Mouse (Mus musculus) limb, embryonic 13.5 days (tissue): Measurements from ENCODE around the gene Tst. TPM values are rescaled to one million over a fixed set of nuclear protein-coding genes. Genes with fewer than 3 reads are reported as not detected.

Experiments
- ATAC-seq: fragments of 200-750 bp; cut with Nextera tagmentation; 2 replicates; pipeline ENCODE4 v1.8.0; 2017; ENCODE audit warnings: low read depth, moderate number of reproducible peaks, moderate TSS enrichment; ENCODE audit not compliant: low FRiP score
- H3K27ac ChIP-seq: fragments of 300-500 bp; sonication (generic); 2 replicates; pipeline ENCODE4 v1.5.1; 2015; ENCODE audit warnings: inconsistent platforms, mild to moderate bottlenecking, moderate library complexity
- H3K27me3 ChIP-seq: fragments of 300-500 bp; sonication (generic); 2 replicates; pipeline ENCODE4 v1.6.1; 2015; ENCODE audit warnings: mild to moderate bottlenecking, inconsistent platforms
- H3K36me3 ChIP-seq: fragments of 300-500 bp; sonication (generic); 2 replicates; pipeline ENCODE4 v1.6.1; 2015; ENCODE audit warnings: inconsistent platforms, mild to moderate bottlenecking, moderate library complexity
- H3K4me1 ChIP-seq: fragments of 300-500 bp; sonication (generic); 2 replicates; pipeline ENCODE4 v1.6.1; 2015; ENCODE audit warnings: inconsistent platforms
- H3K4me2 ChIP-seq: fragments of 300-500 bp; sonication (generic); replicated peaks from 2 replicates; pipeline ENCODE4 v1.6.1; 2015; ENCODE audit warnings: inconsistent platforms, mild to moderate bottlenecking, moderate library complexity
- H3K4me3 ChIP-seq: fragments of 300-500 bp; sonication (generic); 2 replicates; pipeline ENCODE4 v1.5.1; 2015; ENCODE audit warnings: moderate library complexity, mild to moderate bottlenecking, inconsistent platforms
- H3K9ac ChIP-seq: fragments of 300-500 bp; sonication (generic); 2 replicates; pipeline ENCODE4 v1.6.1; 2015; ENCODE audit warnings: mild to moderate bottlenecking, inconsistent platforms
- H3K9me3 ChIP-seq: fragments of 300-500 bp; sonication (generic); 2 replicates; pipeline ENCODE4 v1.6.1; 2016; ENCODE audit warnings: inconsistent platforms
- WGBS: fragments of 180-500 bp; shearing (Covaris S2); methylation state at CpG from one replicate; pipeline ENCODE4 v1.1.7; 2015; 5-methylcytosine and 5-hydroxymethylcytosine counted together
- polyA plus RNA-seq: library from polyadenylated mRNA; unstranded; fragments of >200 nt; fragmentation: Nextera tagmentation; extraction: Ambion mirVana; gene quantifications from 2 replicates; pipeline ENCODE4 v1.2.1, GENCODE M21; 2015

Gene Tst
- polyA plus RNA-seq, 1 experiment from 2014 or later = 7.3 TPM

DNA sequence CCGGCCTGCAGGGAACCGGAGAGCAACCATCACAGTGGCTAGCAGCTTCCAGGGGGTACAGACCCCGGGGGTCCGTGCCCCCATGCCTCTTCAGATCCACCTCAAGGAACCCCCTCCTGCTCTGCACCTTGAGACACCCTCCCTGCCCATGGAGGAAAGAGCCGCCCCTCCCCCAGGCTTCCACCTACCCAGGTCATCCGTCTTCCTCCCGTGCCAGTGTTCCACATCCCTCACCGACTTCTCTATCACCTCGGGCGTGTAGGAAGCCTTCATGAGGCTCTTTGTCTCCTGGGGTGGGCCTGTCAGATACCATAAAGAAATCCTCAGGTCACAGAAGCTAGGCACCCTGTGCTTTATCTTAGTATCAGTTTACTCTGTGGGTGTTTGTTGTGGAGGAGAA, 27.2 kb downstream of the Tst start:
- Histone ChIP-seq H3K27me3 (no peaks in the 10 kb centered on the region), H3K36me3 (no peaks in the 10 kb centered on the region), H3K4me2 (no peak overlapping the region), H3K4me1 (no peaks in the 10 kb centered on the region), H3K27ac (no peak overlapping the region), H3K9me3 (0 out of 2 replicates have a peak, but pooled peaks cover 6% of the 10 kb centered on the region), H3K9ac (no peak overlapping the region), H3K4me3 (no peak overlapping the region)
- ATAC-seq = no peak
- 82% methylated on average over 10 of the region's 10 CpGs for WGBS

- Histone ChIP-seq H3K4me1 (no peaks in the 10 kb centered on the region), H3K9ac (no peak overlapping the region), H3K27me3 (no peaks in the 10 kb centered on the region)
Measured at GRCm38 (mm10) chr15:78377859-78378258, 27.8 kb downstream of the Tst start.

DNA sequence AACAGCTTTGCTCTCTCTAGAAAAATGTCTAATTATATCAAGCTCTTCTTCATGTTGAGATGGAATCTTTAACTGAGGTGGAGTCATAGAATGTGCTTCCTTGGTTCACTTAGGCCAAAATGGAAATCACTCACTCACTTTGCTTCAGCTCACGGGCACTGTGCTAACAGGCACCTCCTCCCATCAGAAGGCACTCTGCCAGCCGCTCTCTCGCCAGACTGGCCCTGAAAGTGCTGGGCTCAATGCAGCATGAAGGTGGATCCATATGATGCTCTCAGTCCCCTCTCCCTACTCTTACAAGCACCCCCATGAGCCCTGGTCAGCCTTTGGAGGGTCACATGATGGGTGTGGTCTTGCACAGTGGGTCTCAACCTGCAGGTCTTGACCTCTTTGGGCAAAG, 31.5 kb downstream of the Tst start:
- Histone ChIP-seq H3K36me3 (no peaks in the 10 kb centered on the region), H3K27ac (no peak overlapping the region), H3K4me3 (no peak overlapping the region), H3K9ac (no peak overlapping the region), H3K4me1 (no peaks in the 10 kb centered on the region), H3K9me3 (peaks cover 2% of the 10 kb centered on the region; the same call in 1 of the 2 replicates), H3K4me2 (no peak overlapping the region), H3K27me3 (peaks cover 13% of the 10 kb centered on the region)
- 71% methylated on average over 3 of the region's 3 CpGs for WGBS
- no peak for ATAC-seq

More at GRCm38 (mm10) chr15:78377859-78378258, 27.8 kb downstream of the Tst start:
- Histone ChIP-seq H3K4me3 (no peak overlapping the region), H3K4me2 (no peak overlapping the region), H3K27ac (no peak overlapping the region), H3K9me3 (0 out of 2 replicates have a peak, but pooled peaks cover 6% of the 10 kb centered on the region), H3K36me3 (no peaks in the 10 kb centered on the region)
- 84% methylated on average over 10 of the region's 10 CpGs for WGBS
- no peak for ATAC-seq

DNA sequence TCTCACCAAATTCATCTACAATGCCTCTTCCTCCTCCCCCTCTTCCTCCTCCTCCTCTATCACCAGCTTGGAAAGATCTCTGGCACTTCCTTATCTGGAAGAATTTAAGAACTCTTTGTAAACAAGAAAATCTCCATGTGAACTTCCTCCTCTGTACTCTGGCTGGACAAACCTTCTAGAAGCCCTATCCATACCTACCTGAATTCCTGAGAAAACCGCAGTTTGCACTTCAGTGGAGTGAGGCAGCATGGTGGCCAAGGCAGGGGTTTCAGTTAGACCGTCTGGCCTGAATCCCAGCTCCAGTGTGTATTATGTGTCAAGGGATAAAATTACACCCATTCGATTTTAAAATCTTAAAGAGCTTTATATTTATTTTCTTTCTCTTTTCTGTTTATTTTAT, 32.9 kb downstream of the Tst start:
- Histone ChIP-seq H3K27ac (no peak overlapping the region), H3K4me3 (no peak overlapping the region)
- ATAC-seq = no peak

GRCm38 (mm10) chr15:78369641-78370040, 36.1 kb downstream of the Tst start:
- peaks cover 32% of the 10 kb centered on the region for H3K27me3 ChIP-seq
- H3K9ac ChIP-seq = no peak overlapping the region
- H3K4me1 ChIP-seq = no peaks in the 10 kb centered on the region
- H3K27ac ChIP-seq = no peak overlapping the region
- no peak overlapping the region for H3K4me2 ChIP-seq
- 88% methylated on average over 1 of the region's 1 CpGs for WGBS
- no peak for ATAC-seq
- no peaks in the 10 kb centered on the region; the same call in 1 of the 2 replicates for H3K9me3 ChIP-seq
- H3K4me3 ChIP-seq = no peak overlapping the region
- no peaks in the 10 kb centered on the region for H3K36me3 ChIP-seq

More for the DNA sequence above, 32.9 kb downstream of the Tst start:
- H3K4me1 ChIP-seq = no peaks in the 10 kb centered on the region
- H3K36me3 ChIP-seq = no peaks in the 10 kb centered on the region
- H3K9me3 ChIP-seq = no peaks in the 10 kb centered on the region; the same call in 1 of the 2 replicates
- peaks cover 22% of the 10 kb centered on the region for H3K27me3 ChIP-seq
- WGBS = 59% methylated on average over 3 of the region's 3 CpGs
- no peak overlapping the region for H3K9ac ChIP-seq
- H3K4me2 ChIP-seq = no peak overlapping the region

- 13% methylated on average over 8 of the region's 8 CpGs for WGBS
- Histone ChIP-seq H3K4me3 (no peak overlapping the region), H3K4me1 (no peaks in the 10 kb centered on the region), H3K9ac (no peak overlapping the region), H3K4me2 (no peak overlapping the region), H3K9me3 (no peaks in the 10 kb centered on the region; the same call in 1 of the 2 replicates), H3K27ac (no peak overlapping the region), H3K36me3 (no peaks in the 10 kb centered on the region), H3K27me3 (peaks cover 32% of the 10 kb centered on the region)
- ATAC-seq = no peak
Measured at GRCm38 (mm10) chr15:78368926-78369346, 36.8 kb downstream of the Tst start.

DNA sequence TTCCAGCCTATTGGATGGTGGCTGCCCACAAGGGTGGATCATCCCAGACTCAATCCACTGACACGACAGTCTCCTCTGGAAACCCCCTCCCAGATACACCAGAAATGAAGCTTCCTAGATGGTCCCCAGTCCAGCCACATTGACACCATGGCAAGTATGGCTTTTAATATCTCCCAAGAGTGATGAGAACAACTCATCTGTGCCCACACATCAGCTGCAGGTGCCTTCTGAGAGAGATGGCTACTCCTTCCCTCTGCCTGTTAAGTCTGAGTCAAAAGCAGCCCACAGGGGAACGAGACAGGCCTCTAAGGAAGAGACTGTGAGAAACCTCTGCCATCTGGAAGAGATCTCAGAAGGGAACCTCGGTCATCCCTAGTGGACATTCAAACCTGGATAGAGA, 37.9 kb downstream of the Tst start:
- Histone ChIP-seq H3K4me1 (no peaks in the 10 kb centered on the region), H3K36me3 (no peaks in the 10 kb centered on the region), H3K9ac (no peak overlapping the region), H3K4me2 (no peak overlapping the region), H3K9me3 (no peaks in the 10 kb centered on the region; the same call in 1 of the 2 replicates), H3K27me3 (peaks cover 32% of the 10 kb centered on the region), H3K27ac (no peak overlapping the region), H3K4me3 (no peak overlapping the region)
- WGBS = 55% methylated on average over 3 of the region's 3 CpGs
- no peak for ATAC-seq

- no peaks in the 10 kb centered on the region for H3K36me3 ChIP-seq
- no peak for ATAC-seq
- H3K4me1 ChIP-seq = no peaks in the 10 kb centered on the region
- 77% methylated on average over 8 of the region's 8 CpGs for WGBS
- H3K4me2 ChIP-seq = no peak overlapping the region
- no peak overlapping the region for H3K4me3 ChIP-seq
- H3K9ac ChIP-seq = no peak overlapping the region
- H3K27ac ChIP-seq = no peak overlapping the region
- peaks cover 4% of the 10 kb centered on the region for H3K9me3 ChIP-seq
- peaks cover 32% of the 10 kb centered on the region for H3K27me3 ChIP-seq
Measured at GRCm38 (mm10) chr15:78366875-78367274, 38.8 kb downstream of the Tst start.

GRCm38 (mm10) chr15:78365916-78366315, 39.8 kb downstream of the Tst start:
- H3K36me3 ChIP-seq = no peaks in the 10 kb centered on the region
- ATAC-seq = no peak
- no peaks in the 10 kb centered on the region for H3K4me1 ChIP-seq
- 38% methylated on average over 2 of the region's 2 CpGs for WGBS
- H3K9me3 ChIP-seq = peaks cover 4% of the 10 kb centered on the region
- no peak overlapping the region for H3K27ac ChIP-seq
- H3K4me2 ChIP-seq = no peak overlapping the region
- peaks cover 32% of the 10 kb centered on the region for H3K27me3 ChIP-seq
- no peak overlapping the region for H3K4me3 ChIP-seq
- H3K9ac ChIP-seq = no peak overlapping the region

GRCm38 (mm10) chr15:78355548-78355947, 50.2 kb downstream of the Tst start:
- Histone ChIP-seq H3K27me3 (no peaks in the 10 kb centered on the region), H3K4me1 (no peaks in the 10 kb centered on the region), H3K4me2 (no peak overlapping the region), H3K27ac (no peak overlapping the region), H3K9ac (no peak overlapping the region), H3K36me3 (no peaks in the 10 kb centered on the region), H3K9me3 (no peaks in the 10 kb centered on the region), H3K4me3 (no peak overlapping the region)
- 79% methylated on average over 5 of the region's 5 CpGs for WGBS
- no peak for ATAC-seq

DNA sequence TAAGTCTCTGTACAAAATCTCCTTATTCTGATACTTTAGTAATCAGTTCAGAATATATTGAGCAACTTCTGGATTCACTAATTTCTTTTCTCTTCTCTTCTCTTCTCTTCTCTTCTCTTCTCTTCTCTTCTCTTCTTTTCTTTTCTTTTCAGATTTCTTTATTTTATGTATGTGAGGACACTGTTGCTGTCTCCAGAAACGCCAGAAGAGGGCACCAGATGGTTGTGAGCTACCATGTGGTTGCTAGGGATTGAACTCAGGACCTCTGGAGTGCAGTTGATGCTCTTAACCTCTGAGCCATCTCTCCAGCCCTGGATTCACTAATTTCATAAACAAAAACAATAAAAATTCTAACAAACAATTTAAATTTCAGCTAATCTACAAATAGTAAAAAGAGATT, 50.7 kb downstream of the Tst start:
- no peak overlapping the region for H3K27ac ChIP-seq
- H3K4me3 ChIP-seq = no peak overlapping the region
- WGBS = 3% methylated on average over 1 of the region's 1 CpGs
- no peaks in the 10 kb centered on the region for H3K4me1 ChIP-seq
- no peaks in the 10 kb centered on the region for H3K36me3 ChIP-seq
- H3K9ac ChIP-seq = no peak overlapping the region
- no peak overlapping the region for H3K4me2 ChIP-seq
- H3K27me3 ChIP-seq = no peaks in the 10 kb centered on the region
- H3K9me3 ChIP-seq = no peaks in the 10 kb centered on the region
- ATAC-seq = no peak

- no peaks in the 10 kb centered on the region for H3K36me3 ChIP-seq
- H3K9me3 ChIP-seq = no peaks in the 10 kb centered on the region
- no peak for ATAC-seq
- H3K27me3 ChIP-seq = no peaks in the 10 kb centered on the region
- no peak overlapping the region for H3K4me2 ChIP-seq
- H3K4me1 ChIP-seq = no peaks in the 10 kb centered on the region
- no peak overlapping the region for H3K27ac ChIP-seq
- no peak overlapping the region for H3K9ac ChIP-seq
- 64% methylated on average over 3 of the region's 3 CpGs for WGBS
- H3K4me3 ChIP-seq = no peak overlapping the region
Measured at GRCm38 (mm10) chr15:78351586-78352165, 54.0 kb downstream of the Tst start.
